Mouse (Mus musculus): Measurements from ENCODE around the gene Emp1. TPM values are rescaled to one million over a fixed set of nuclear protein-coding genes. Genes with fewer than 3 reads are reported as not detected.

Gene Emp1
- polyA plus RNA-seq (2017; shearing (Covaris generic)) = 1.8 TPM

GRCm38 (mm10) chr6:135362459-135363159 lies at the start of gene Emp1:
Gene Emp1, plus strand, starts transcription at chr6:135362545.

Other genes starting within 250 kb of the Emp1 start
- not detected for gene Gprc5d, start 244.3 kb upstream of the Emp1 start, polyA plus RNA-seq (2017; shearing (Covaris generic))
- gene Fam234b, start 164.6 kb upstream of the Emp1 start, polyA plus RNA-seq (2017; shearing (Covaris generic)) = 29.4 TPM
- 0.53 TPM for gene Hebp1, start 164.5 kb upstream of the Emp1 start, polyA plus RNA-seq (2017; shearing (Covaris generic))
- gene Gsg1, start 108.2 kb upstream of the Emp1 start, polyA plus RNA-seq (2017; shearing (Covaris generic)) = not detected
- gene Pbp2, start 52.1 kb upstream of the Emp1 start, polyA plus RNA-seq (2017; shearing (Covaris generic)) = not detected